Mouse (Mus musculus) embryonic facial prominence, embryonic 14.5 days (tissue): ENCODE results near the gene Srsf1. TPM values are rescaled to one million over a fixed set of nuclear protein-coding genes. Genes with fewer than 3 reads are reported as not detected.

ENCODE experiments used
- ATAC-seq: fragments of 200-750 bp; cut with Nextera tagmentation; 2 replicates; pipeline ENCODE4 v1.8.0; 2017; ENCODE audit warnings: low read depth, moderate number of reproducible peaks, moderate TSS enrichment
- DNase-seq: peaks from one replicate; pipeline ENCODE4 v3.0.0-alpha.2; 2015; ENCODE audit warnings: low spot score
- H3K27ac ChIP-seq: fragments of 300-500 bp; sonication (generic); replicated peaks from 2 replicates; pipeline ENCODE4 v1.5.1; 2014; ENCODE audit warnings: low read depth, mild to moderate bottlenecking, low read length, moderate library complexity
- H3K27me3 ChIP-seq: fragments of 300-500 bp; sonication (generic); replicated peaks from 2 replicates; pipeline ENCODE4 v1.6.1; 2014; ENCODE audit warnings: low read length; ENCODE audit not compliant: control insufficient read depth, insufficient read depth
- H3K36me3 ChIP-seq: fragments of 300-500 bp; sonication (generic); 2 replicates; pipeline ENCODE4 v1.6.1; 2014; ENCODE audit warnings: low read length, mixed read lengths; ENCODE audit not compliant: control insufficient read depth, insufficient read depth
- H3K4me1 ChIP-seq: fragments of 300-500 bp; sonication (generic); 2 replicates; pipeline ENCODE4 v1.6.1; 2014; ENCODE audit warnings: antibody characterized with exemption, low read length; ENCODE audit not compliant: control insufficient read depth, insufficient read depth
- H3K4me2 ChIP-seq: fragments of 300-500 bp; sonication (generic); 2 replicates; pipeline ENCODE4 v1.6.1; 2014; ENCODE audit warnings: low read depth, mild to moderate bottlenecking, low read length, moderate library complexity, mixed read lengths
- H3K4me3 ChIP-seq: fragments of 300-500 bp; sonication (generic); 2 replicates; pipeline ENCODE4 v1.5.1; 2014; ENCODE audit warnings: low read depth, mild to moderate bottlenecking, low read length
- H3K9ac ChIP-seq: fragments of 300-500 bp; sonication (generic); 2 replicates; pipeline ENCODE4 v1.6.1; 2014; ENCODE audit warnings: low read depth, mild to moderate bottlenecking, low read length, moderate library complexity, mixed read lengths
- H3K9me3 ChIP-seq: fragments of 300-500 bp; sonication (generic); 2 replicates; pipeline ENCODE4 v1.6.1; 2016; ENCODE audit warnings: low read length; ENCODE audit not compliant: control insufficient read depth
- WGBS: fragments of 180-500 bp; shearing (Covaris S2); extraction: QIAGEN DNeasy Blood & Tissue Kit; methylation state at CpG from one replicate; pipeline ENCODE4 v1.1.7; 2014; 5-methylcytosine and 5-hydroxymethylcytosine counted together
- polyA plus RNA-seq: library from polyadenylated mRNA; unstranded; fragments of >200 nt; fragmentation: Nextera tagmentation; extraction: Ambion mirVana; gene quantifications from 2 replicates; pipeline ENCODE4 v1.2.1, GENCODE M21; 2014

The Srsf1 gene
- polyA plus RNA-seq, 1 experiment from 2014 or later = 291 TPM

- Histone ChIP-seq H3K9ac (no peak overlapping the region), H3K27ac (no peak overlapping the region), H3K36me3 (no peaks in the 10 kb centered on the region), H3K4me1 (peaks cover 3% of the 10 kb centered on the region; the same call in 1 of the 2 replicates), H3K9me3 (no peaks in the 10 kb centered on the region), H3K27me3 (no peaks in the 10 kb centered on the region), H3K4me2 (no peak overlapping the region), H3K4me3 (no peak overlapping the region)
- ATAC-seq (no peak), DNase-seq (no peak)
- WGBS = 56% methylated on average over 1 of the region's 1 CpGs
Measured at GRCm38 (mm10) chr11:88091949-88092348, 44.8 kb downstream of the Srsf1 start.

- Histone ChIP-seq H3K27ac (peak overlapping the region; percentile 39), H3K4me2 (peak overlapping the region; percentile 28), H3K4me1 (peaks cover 28% of the 10 kb centered on the region), H3K9me3 (no peaks in the 10 kb centered on the region), H3K27me3 (no peaks in the 10 kb centered on the region), H3K9ac (peak overlapping the region; percentile 10; the same call in 1 of the 2 replicates), H3K36me3 (no peaks in the 10 kb centered on the region), H3K4me3 (no peak overlapping the region)
- ATAC-seq (peak; percentile 59; the same call in 1 of the 2 replicates), DNase-seq (peak; percentile 76)
- 15% methylated on average over 3 of the region's 4 CpGs for WGBS
Measured at GRCm38 (mm10) chr11:88097173-88097572, 50.0 kb downstream of the Srsf1 start.

GRCm38 (mm10) chr11:88098021-88098729 lies 51.0 kb downstream of the Srsf1 start, which contains the start of gene Cuedc1:
TSS of gene Cuedc1 (plus strand) at chr11:88098058.
- H3K27me3 ChIP-seq = no peaks in the 10 kb centered on the region
- WGBS = 27% methylated on average over 17 of the region's 17 CpGs
- no peaks in the 10 kb centered on the region for H3K36me3 ChIP-seq
- H3K4me2 ChIP-seq = peak within 1 kb of the TSS; percentile 90
- peak within 1 kb of the TSS; percentile 96 for H3K9ac ChIP-seq
- H3K27ac ChIP-seq = peak within 1 kb of the TSS; percentile 92
- peak within 1 kb of the TSS; percentile 85 for H3K4me3 ChIP-seq
- DNase-seq = no peak
- no peak for ATAC-seq
- no peaks in the 10 kb centered on the region for H3K9me3 ChIP-seq
- H3K4me1 ChIP-seq = peaks cover 28% of the 10 kb centered on the region

GRCm38 (mm10) chr11:88098787-88099598 lies 51.8 kb downstream of the Srsf1 start:
- peak overlapping the region; percentile 96 for H3K9ac ChIP-seq
- peak; percentile 75 for ATAC-seq
- peaks cover 28% of the 10 kb centered on the region for H3K4me1 ChIP-seq
- DNase-seq = peak; percentile 81
- H3K4me3 ChIP-seq = peak overlapping the region; percentile 85
- H3K36me3 ChIP-seq = no peaks in the 10 kb centered on the region
- H3K27ac ChIP-seq = peak overlapping the region; percentile 92
- 2% methylated on average over 22 of the region's 95 CpGs for WGBS
- no peaks in the 10 kb centered on the region for H3K9me3 ChIP-seq
- peak overlapping the region; percentile 90 for H3K4me2 ChIP-seq
- H3K27me3 ChIP-seq = no peaks in the 10 kb centered on the region

GRCm38 (mm10) chr11:88099599-88100023 lies 52.4 kb downstream of the Srsf1 start:
- Histone ChIP-seq H3K9ac (peak overlapping the region; percentile 96), H3K4me3 (peak overlapping the region; percentile 85), H3K4me1 (peaks cover 28% of the 10 kb centered on the region), H3K4me2 (peak overlapping the region; percentile 90), H3K27me3 (no peaks in the 10 kb centered on the region), H3K9me3 (no peaks in the 10 kb centered on the region), H3K27ac (peak overlapping the region; percentile 92), H3K36me3 (no peaks in the 10 kb centered on the region)
- 0% methylated on average over 11 of the region's 38 CpGs for WGBS
- DNase-seq (peak; percentile 80), ATAC-seq (peak; percentile 55; the same call in 1 of the 2 replicates)

GRCm38 (mm10) chr11:88100170-88100569 lies 53.0 kb downstream of the Srsf1 start:
- ATAC-seq = no peak

More at GRCm38 (mm10) chr11:88100170-88100569, 53.0 kb downstream of the Srsf1 start:
- no peaks in the 10 kb centered on the region for H3K36me3 ChIP-seq
- DNase-seq = no peak
- peak overlapping the region; percentile 92; the same call in 1 of the 2 replicates for H3K27ac ChIP-seq
- peak overlapping the region; percentile 90 for H3K4me2 ChIP-seq
- peak overlapping the region; percentile 85 for H3K4me3 ChIP-seq
- peaks cover 29% of the 10 kb centered on the region for H3K4me1 ChIP-seq
- WGBS = 43% methylated on average over 4 of the region's 4 CpGs
- H3K9ac ChIP-seq = peak overlapping the region; percentile 96; the same call in 1 of the 2 replicates
- H3K9me3 ChIP-seq = no peaks in the 10 kb centered on the region
- no peaks in the 10 kb centered on the region for H3K27me3 ChIP-seq

Other genes with a start within 250 kb of the Srsf1 start
- 0.18 and 0.38 TPM in 2 replicates for gene Lpo, start 219.1 kb upstream of the Srsf1 start, polyA plus RNA-seq
- gene Mks1, start 194.2 kb upstream of the Srsf1 start, polyA plus RNA-seq = 11.9 and 12.9 TPM in 2 replicates
- 0.12 TPM in 1 of 2 replicates, not detected in the other for gene Epx, start 171.8 kb upstream of the Srsf1 start, polyA plus RNA-seq
- gene Olfr462, start 155.1 kb upstream of the Srsf1 start, polyA plus RNA-seq = not detected in 2 replicates
- gene Olfr463, start 150.0 kb upstream of the Srsf1 start, polyA plus RNA-seq = not detected in 2 replicates
- gene Olfr464, start 126.4 kb upstream of the Srsf1 start, polyA plus RNA-seq = 0.10 and 0.22 TPM in 2 replicates
- 13.0 and 13.7 TPM in 2 replicates for gene Dynll2, start 59.8 kb upstream of the Srsf1 start, polyA plus RNA-seq
- gene Vezf1, start 20.9 kb downstream of the Srsf1 start, polyA plus RNA-seq = 35.3 and 36.6 TPM in 2 replicates
- 17.4 and 17.7 TPM in 2 replicates for gene Cuedc1, start 50.7 kb downstream of the Srsf1 start, polyA plus RNA-seq
- gene Mrps23, start 157.0 kb downstream of the Srsf1 start, polyA plus RNA-seq = 55.6 and 59.4 TPM in 2 replicates
- not detected in 2 replicates for gene Ccdc182, start 246.7 kb downstream of the Srsf1 start, polyA plus RNA-seq